Mouse (Mus musculus): ENCODE measurements around the gene Drg1.
"Not testable (repeated sequence)": the region's sequence is repeated elsewhere in the genome, so short reads cannot be mapped to it uniquely, and the experiment has no call there.

The Drg1 gene

GRCm38 (mm10) chr11:3205207-3205606 lies 61.0 kb downstream of the Drg1 start:
- no peak for DNase-seq

- DNase-seq: no peak
These were observed 62.4 kb downstream of the Drg1 start for GRCm38 (mm10) chr11:3203771-3204170.

- peak; percentile 54 for DNase-seq
These were observed 63.3 kb downstream of the Drg1 start for GRCm38 (mm10) chr11:3202781-3203441.

- peak; percentile 89 for DNase-seq
These were observed 63.9 kb downstream of the Drg1 start, which contains the start of gene Eif4enif1 for GRCm38 (mm10) chr11:3202231-3202701. Eif4enif1 (plus strand) TSS chr11:3202392.

- peak; percentile 5 for DNase-seq
These were observed 64.6 kb downstream of the Drg1 start for GRCm38 (mm10) chr11:3201326-3202230.

GRCm38 (mm10) chr11:3200636-3201035 lies 65.6 kb downstream of the Drg1 start:
- not testable (repeated sequence) for DNase-seq

GRCm38 (mm10) chr11:3193363-3193762 lies 72.9 kb downstream of the Drg1 start, which contains the start of gene Sfi1:
Sfi1 (minus strand) TSS chr11:3193463.
- DNase-seq: no peak

GRCm38 (mm10) chr11:3182707-3183106 lies 83.5 kb downstream of the Drg1 start:
- DNase-seq: peak; percentile 16

GRCm38 (mm10) chr11:3181971-3182370 lies 84.2 kb downstream of the Drg1 start:
- not testable (repeated sequence) for DNase-seq

GRCm38 (mm10) chr11:3181250-3181649 lies 85.0 kb downstream of the Drg1 start:
- peak; percentile 67 for DNase-seq

- not testable (repeated sequence) for DNase-seq
These were observed 85.6 kb downstream of the Drg1 start for GRCm38 (mm10) chr11:3180510-3181160.

GRCm38 (mm10) chr11:3179726-3180092 lies 86.5 kb downstream of the Drg1 start:
- DNase-seq: peak; percentile 36

- DNase-seq: peak; percentile 51
These were observed 87.1 kb downstream of the Drg1 start for GRCm38 (mm10) chr11:3178968-3179725.

GRCm38 (mm10) chr11:3173425-3174318 lies 92.5 kb downstream of the Drg1 start:
- peak; percentile 61 for DNase-seq

- DNase-seq: not testable (repeated sequence)
These were observed 93.7 kb downstream of the Drg1 start for GRCm38 (mm10) chr11:3172526-3172925.

GRCm38 (mm10) chr11:3171931-3172330 lies 94.3 kb downstream of the Drg1 start:
- peak; percentile 50 for DNase-seq

GRCm38 (mm10) chr11:3169042-3169441 lies 97.2 kb downstream of the Drg1 start:
- DNase-seq: not testable (repeated sequence)

GRCm38 (mm10) chr11:3167571-3168001 lies 98.6 kb downstream of the Drg1 start:
- DNase-seq: peak; percentile 43

- DNase-seq: not testable (repeated sequence)
These were observed 99.1 kb downstream of the Drg1 start for GRCm38 (mm10) chr11:3167129-3167528.

- not testable (repeated sequence) for DNase-seq
These were observed 99.9 kb downstream of the Drg1 start for GRCm38 (mm10) chr11:3166321-3166720.

- not testable (repeated sequence) for DNase-seq
These were observed 100.9 kb downstream of the Drg1 start for GRCm38 (mm10) chr11:3165210-3165782.

All from lung, postnatal 14 days (tissue).